Mouse (Mus musculus): Measurements from ENCODE around the gene Tgtp2. TPM values are rescaled to one million over a fixed set of nuclear protein-coding genes. Genes with fewer than 3 reads are reported as not detected.

The Tgtp2 gene
- total RNA-seq, 2 experiments from 2014 or later: not detected

Other genes with a start within 250 kb of the Tgtp2 start
- gene Trim41, start 246.9 kb downstream of the Tgtp2 start, total RNA-seq (2021): 10 to 100 TPM; 26.4 to 30.1 TPM
- gene Trim7, start 238.1 kb downstream of the Tgtp2 start, total RNA-seq (2021): 10 to 100 TPM; 46.3 to 63.6 TPM
- 1 to 10 TPM; 1.9 to 4.9 TPM for gene Gm12184, start 237.6 kb downstream of the Tgtp2 start, total RNA-seq (2021)
- 1 to 10 TPM; 7.9 to 8.0 TPM for gene Irgm1, start 192.5 kb downstream of the Tgtp2 start, total RNA-seq (2021)
- under 1 TPM; 0.44 to 0.59 TPM for gene Gm5431, start 162.0 kb downstream of the Tgtp2 start, total RNA-seq (2021)
- 1 to 10 TPM; 1.6 to 3.0 TPM for gene Psme2b, start 118.0 kb downstream of the Tgtp2 start, total RNA-seq (2021)
- under 1 TPM; 0.10 to 0.15 TPM for gene Olfr56, start 85.3 kb downstream of the Tgtp2 start, total RNA-seq (2021)
- gene 9930111J21Rik1, start 84.8 kb downstream of the Tgtp2 start, total RNA-seq (2021): 1 to 10 TPM in 1 of 2 experiments, under 1 TPM in 1; 0.57 to 1.3 TPM
- under 1 TPM; 0.44 to 0.54 TPM for gene Gm12185, start 72.0 kb downstream of the Tgtp2 start, total RNA-seq (2021)
- under 1 TPM; 0.57 to 0.81 TPM for gene Tgtp1, start 70.0 kb downstream of the Tgtp2 start, total RNA-seq (2021)
- 1 to 10 TPM; 1.7 to 1.9 TPM for gene 9930111J21Rik2, start 13.0 kb downstream of the Tgtp2 start, total RNA-seq (2021)
- 1 to 10 TPM; 1.6 to 2.1 TPM for gene Ifi47, start 12.4 kb upstream of the Tgtp2 start, total RNA-seq (2021)
- gene Olfr1396, start 50.7 kb upstream of the Tgtp2 start, total RNA-seq (2021): under 1 TPM in 1 of 2 experiments, not detected in 1; 0.27 TPM
- not detected for gene Olfr1395, start 78.1 kb upstream of the Tgtp2 start, total RNA-seq (2021)
- gene Olfr1394, start 90.2 kb upstream of the Tgtp2 start, total RNA-seq (2021): not detected
- 10 to 100 TPM; 10.8 to 11.8 TPM for gene Btnl9, start 123.0 kb upstream of the Tgtp2 start, total RNA-seq (2021)
- 10 to 100 TPM; 30.4 to 39.9 TPM for gene Zfp62, start 139.1 kb upstream of the Tgtp2 start, total RNA-seq (2021)
- gene Mgat1, start 180.0 kb upstream of the Tgtp2 start, total RNA-seq (2021): 10 to 100 TPM; 61.3 to 67.4 TPM
- under 1 TPM; 0.16 to 0.22 TPM for gene Olfr1393, start 214.1 kb upstream of the Tgtp2 start, total RNA-seq (2021)
- not detected for gene Olfr1392, start 221.1 kb upstream of the Tgtp2 start, total RNA-seq (2021)
- not detected for gene Olfr10, start 240.5 kb upstream of the Tgtp2 start, total RNA-seq (2021)

All from gastrocnemius, postnatal 4 days (tissue).